Mouse (Mus musculus) stomach, embryonic 15.5 days (tissue): ENCODE measurements at regions not wholly inside any gene's neighbourhood (a gene's known extent, or its start where the extent isn't known, plus 50 kb on each side); places are given as distances from the start of the nearest gene placed in this dataset.

Experiments used
- ATAC-seq: fragments of 200-750 bp; cut with Nextera tagmentation; 2 replicates; pipeline ENCODE4 v1.8.0; 2017; ENCODE audit warnings: low read depth, moderate number of reproducible peaks, moderate TSS enrichment; ENCODE audit not compliant: insufficient read depth, low FRiP score
- H3K27ac ChIP-seq: fragments of 300-500 bp; sonication (generic); 2 replicates; pipeline ENCODE4 v1.5.1; 2015; ENCODE audit warnings: mild to moderate bottlenecking, inconsistent platforms
- H3K27me3 ChIP-seq: fragments of 300-500 bp; sonication (generic); replicated peaks from 2 replicates; pipeline ENCODE4 v1.6.1; 2015; ENCODE audit warnings: inconsistent platforms
- H3K36me3 ChIP-seq: fragments of 300-500 bp; sonication (generic); 2 replicates; pipeline ENCODE4 v1.6.1; 2015; ENCODE audit warnings: inconsistent platforms
- H3K4me1 ChIP-seq: fragments of 300-500 bp; sonication (generic); 2 replicates; pipeline ENCODE4 v1.6.1; 2015; ENCODE audit warnings: inconsistent platforms
- H3K4me2 ChIP-seq: fragments of 300-500 bp; sonication (generic); 2 replicates; pipeline ENCODE4 v1.6.1; 2015; ENCODE audit warnings: mild to moderate bottlenecking, inconsistent platforms
- H3K4me3 ChIP-seq: fragments of 300-500 bp; sonication (generic); replicated peaks from 2 replicates; pipeline ENCODE4 v1.5.1; 2015; ENCODE audit warnings: inconsistent platforms
- H3K9ac ChIP-seq: fragments of 300-500 bp; sonication (generic); 2 replicates; pipeline ENCODE4 v1.6.1; 2015; ENCODE audit warnings: inconsistent platforms
- H3K9me3 ChIP-seq: fragments of 300-500 bp; sonication (generic); 2 replicates; pipeline ENCODE4 v1.6.1; 2016; ENCODE audit warnings: inconsistent platforms
- WGBS: fragments of 180-500 bp; shearing (Covaris S2); methylation state at CpG from one replicate; pipeline ENCODE4 v1.1.7; 2015; 5-methylcytosine and 5-hydroxymethylcytosine counted together

GRCm38 (mm10) chr4:125219209-125219608 lies 91.6 kb upstream of the Zc3h12a start:
- no peak overlapping the region for H3K27ac ChIP-seq
- WGBS, result 79% methylated on average over 5 of the region's 5 CpGs
- no peak overlapping the region for H3K4me3 ChIP-seq
- H3K9ac ChIP-seq, result no peak overlapping the region
- H3K9me3 ChIP-seq, result no peaks in the 10 kb centered on the region
- no peaks in the 10 kb centered on the region for H3K27me3 ChIP-seq
- H3K4me1 ChIP-seq, result no peaks in the 10 kb centered on the region
- H3K4me2 ChIP-seq, result no peak overlapping the region
- H3K36me3 ChIP-seq, result no peaks in the 10 kb centered on the region
- no peak for ATAC-seq

DNA sequence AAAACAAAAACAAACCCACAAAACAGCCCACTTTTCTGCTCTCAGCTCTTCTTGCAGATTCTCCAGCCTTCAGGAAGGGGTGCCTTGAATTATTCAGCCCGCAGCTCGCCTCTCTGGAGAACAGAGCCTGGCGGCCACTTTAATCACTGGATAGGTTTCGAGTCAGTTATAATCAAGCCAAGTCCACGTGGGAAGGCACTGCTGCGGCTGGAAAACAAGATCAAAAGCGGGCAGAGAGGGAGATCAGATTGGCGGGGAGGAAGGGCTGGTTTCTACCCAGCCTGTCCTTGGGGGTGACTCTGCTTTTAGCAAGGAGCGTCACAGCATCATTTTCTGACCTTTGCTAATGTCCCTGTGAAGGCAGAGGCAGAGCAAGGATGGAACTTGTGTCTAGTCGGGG lies 86.7 kb upstream of the Zc3h12a start:
- Histone ChIP-seq H3K27me3 (no peaks in the 10 kb centered on the region), H3K4me3 (no peak overlapping the region), H3K4me2 (no peak overlapping the region), H3K36me3 (no peaks in the 10 kb centered on the region), H3K4me1 (no peaks in the 10 kb centered on the region), H3K9ac (no peak overlapping the region), H3K27ac (no peak overlapping the region), H3K9me3 (no peaks in the 10 kb centered on the region)
- ATAC-seq, result no peak
- 60% methylated on average over 10 of the region's 10 CpGs for WGBS

GRCm38 (mm10) chr4:125212176-125212530 lies 84.5 kb upstream of the Zc3h12a start:
- Histone ChIP-seq H3K4me1 (no peaks in the 10 kb centered on the region), H3K9ac (no peak overlapping the region), H3K36me3 (no peaks in the 10 kb centered on the region), H3K27ac (no peak overlapping the region), H3K4me3 (no peak overlapping the region), H3K4me2 (no peak overlapping the region), H3K27me3 (no peaks in the 10 kb centered on the region), H3K9me3 (no peaks in the 10 kb centered on the region)
- 24% methylated on average over 7 of the region's 7 CpGs for WGBS
- no peak for ATAC-seq

- Histone ChIP-seq H3K36me3 (no peaks in the 10 kb centered on the region), H3K4me2 (no peak overlapping the region), H3K9ac (no peak overlapping the region), H3K27me3 (no peaks in the 10 kb centered on the region), H3K4me3 (no peak overlapping the region), H3K27ac (no peak overlapping the region), H3K4me1 (no peaks in the 10 kb centered on the region), H3K9me3 (no peaks in the 10 kb centered on the region)
- 21% methylated on average over 4 of the region's 4 CpGs for WGBS
- 0 out of 2 replicates have a peak, but pooled peaks have one; percentile 14 for ATAC-seq
These were observed 84.0 kb upstream of the Zc3h12a start for GRCm38 (mm10) chr4:125211459-125212175.

GRCm38 (mm10) chr4:125210719-125211118 lies 83.1 kb upstream of the Zc3h12a start:
- no peak overlapping the region for H3K4me2 ChIP-seq
- H3K36me3 ChIP-seq, result no peaks in the 10 kb centered on the region
- no peaks in the 10 kb centered on the region for H3K27me3 ChIP-seq
- 74% methylated on average over 6 of the region's 6 CpGs for WGBS
- H3K27ac ChIP-seq, result no peak overlapping the region
- no peak for ATAC-seq
- H3K4me1 ChIP-seq, result no peaks in the 10 kb centered on the region
- no peak overlapping the region for H3K4me3 ChIP-seq
- H3K9me3 ChIP-seq, result no peaks in the 10 kb centered on the region
- H3K9ac ChIP-seq, result no peak overlapping the region

GRCm38 (mm10) chr4:125208136-125208915 lies 80.7 kb upstream of the Zc3h12a start:
- Histone ChIP-seq H3K36me3 (no peaks in the 10 kb centered on the region), H3K27ac (no peak overlapping the region), H3K9ac (no peak overlapping the region), H3K9me3 (no peaks in the 10 kb centered on the region), H3K4me2 (no peak overlapping the region), H3K27me3 (no peaks in the 10 kb centered on the region), H3K4me3 (no peak overlapping the region), H3K4me1 (no peaks in the 10 kb centered on the region)
- WGBS, result 49% methylated on average over 17 of the region's 17 CpGs
- ATAC-seq, result no peak

DNA sequence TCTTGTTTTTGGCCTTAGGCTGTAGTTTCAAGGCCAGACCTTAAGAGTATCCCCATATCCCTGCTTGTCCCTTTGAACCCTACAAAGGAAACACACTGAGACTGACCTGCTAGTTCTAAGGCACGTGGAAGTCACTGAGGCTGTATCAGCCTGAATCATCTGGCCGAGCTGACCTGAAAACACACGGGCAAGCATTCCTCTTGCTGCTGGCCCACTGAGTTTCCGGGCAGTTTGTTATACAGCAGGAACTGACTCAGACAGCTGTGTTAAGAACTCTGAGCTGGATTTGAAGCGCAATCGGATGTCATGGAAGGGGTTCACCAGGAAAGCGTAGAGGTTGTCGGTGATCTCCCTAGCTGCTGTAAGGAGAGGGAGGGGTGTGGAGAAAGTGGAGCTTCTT lies 75.9 kb upstream of the Zc3h12a start:
- Histone ChIP-seq H3K4me1 (no peaks in the 10 kb centered on the region), H3K4me3 (no peak overlapping the region), H3K9me3 (no peaks in the 10 kb centered on the region), H3K36me3 (no peaks in the 10 kb centered on the region), H3K4me2 (no peak overlapping the region), H3K27me3 (no peaks in the 10 kb centered on the region), H3K9ac (no peak overlapping the region), H3K27ac (no peak overlapping the region)
- no peak for ATAC-seq
- WGBS, result 78% methylated on average over 8 of the region's 8 CpGs

- H3K4me3 ChIP-seq, result no peak overlapping the region
- no peak for ATAC-seq
- H3K9me3 ChIP-seq, result no peaks in the 10 kb centered on the region
- 0 out of 2 replicates have a peak, but pooled peaks cover 3% of the 10 kb centered on the region for H3K27me3 ChIP-seq
- no peaks in the 10 kb centered on the region for H3K4me1 ChIP-seq
- H3K4me2 ChIP-seq, result no peak overlapping the region
- 79% methylated on average over 12 of the region's 12 CpGs for WGBS
- H3K9ac ChIP-seq, result no peak overlapping the region
- no peak overlapping the region for H3K27ac ChIP-seq
- H3K36me3 ChIP-seq, result no peaks in the 10 kb centered on the region
These were observed 74.1 kb upstream of the Zc3h12a start for GRCm38 (mm10) chr4:125201638-125202325.

- no peak for ATAC-seq
- Histone ChIP-seq H3K4me2 (no peak overlapping the region), H3K9me3 (no peaks in the 10 kb centered on the region), H3K4me3 (no peak overlapping the region), H3K36me3 (no peaks in the 10 kb centered on the region), H3K4me1 (no peaks in the 10 kb centered on the region), H3K27me3 (peaks cover 3% of the 10 kb centered on the region; the same call in 1 of the 2 replicates), H3K9ac (no peak overlapping the region), H3K27ac (no peak overlapping the region)
- WGBS, result 71% methylated on average over 5 of the region's 5 CpGs
These were observed 73.1 kb upstream of the Zc3h12a start for GRCm38 (mm10) chr4:125200762-125201161.

GRCm38 (mm10) chr4:125199281-125199680 lies 71.6 kb upstream of the Zc3h12a start:
- no peaks in the 10 kb centered on the region for H3K36me3 ChIP-seq
- H3K4me1 ChIP-seq, result no peaks in the 10 kb centered on the region
- no peak overlapping the region for H3K9ac ChIP-seq
- H3K4me3 ChIP-seq, result no peak overlapping the region
- ATAC-seq, result no peak
- 31% methylated on average over 5 of the region's 5 CpGs for WGBS
- H3K27ac ChIP-seq, result no peak overlapping the region
- H3K4me2 ChIP-seq, result no peak overlapping the region
- H3K27me3 ChIP-seq, result peaks cover 3% of the 10 kb centered on the region; the same call in 1 of the 2 replicates
- no peaks in the 10 kb centered on the region for H3K9me3 ChIP-seq

GRCm38 (mm10) chr4:125195901-125196435 lies 68.3 kb upstream of the Zc3h12a start:
- Histone ChIP-seq H3K4me3 (no peak overlapping the region), H3K4me2 (no peak overlapping the region), H3K27me3 (peaks cover 3% of the 10 kb centered on the region; the same call in 1 of the 2 replicates), H3K4me1 (no peaks in the 10 kb centered on the region), H3K9ac (no peak overlapping the region), H3K9me3 (no peaks in the 10 kb centered on the region), H3K27ac (no peak overlapping the region), H3K36me3 (no peaks in the 10 kb centered on the region)
- WGBS, result 55% methylated on average over 7 of the region's 7 CpGs
- no peak for ATAC-seq
